Mouse (Mus musculus): ENCODE measurements around the gene Pmvk.

Gene Pmvk

DNA sequence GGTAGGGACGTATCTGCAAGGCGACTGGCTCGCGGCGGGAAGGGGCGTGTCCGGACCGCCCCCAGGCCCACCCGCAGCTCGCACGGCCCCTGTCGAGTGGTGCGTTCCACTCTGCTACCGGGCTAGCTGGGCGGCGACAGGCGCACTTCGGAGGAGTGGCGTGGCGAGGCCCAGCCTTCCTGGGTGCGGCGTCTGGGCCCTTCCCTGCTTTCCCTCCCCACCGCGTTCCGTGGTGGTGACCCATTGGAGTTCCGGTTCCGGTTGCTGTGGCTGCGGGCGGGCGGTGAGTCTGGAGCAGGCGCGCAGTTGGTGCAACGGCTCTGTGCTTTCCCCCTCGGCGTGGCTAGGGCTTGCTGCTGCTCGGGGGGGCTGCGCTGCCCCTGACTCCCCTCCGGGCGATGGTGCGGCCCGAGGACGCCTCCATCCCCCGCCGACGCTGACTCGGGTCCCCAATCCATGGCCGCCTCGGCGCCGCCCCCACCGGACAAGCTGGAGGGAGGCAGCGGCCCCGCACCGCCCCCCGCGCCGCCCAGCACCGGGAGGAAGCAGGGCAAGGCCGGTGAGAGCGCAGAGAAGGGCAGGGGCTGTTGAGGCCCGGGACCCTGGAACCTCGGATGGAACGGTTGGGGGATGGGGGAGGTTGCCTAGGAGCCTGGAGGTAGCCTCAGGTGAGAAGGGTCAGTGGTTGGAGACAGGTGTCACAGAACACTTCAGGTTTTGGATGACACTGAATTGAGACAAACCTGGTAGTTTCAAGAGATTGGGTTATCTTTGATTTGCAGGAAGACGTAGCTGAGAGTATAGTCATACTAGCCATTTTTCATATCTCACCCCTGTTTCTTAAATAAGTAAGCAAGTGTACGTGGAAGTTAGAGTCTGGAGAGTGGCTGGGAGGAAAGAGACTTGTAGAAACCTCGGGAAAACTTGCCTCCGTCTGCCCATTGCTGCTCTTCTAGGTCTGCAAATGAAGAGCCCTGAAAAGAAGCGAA lies 23.9 kb upstream of the Pmvk start, which contains the start of gene Pygo2:
Pygo2 (plus strand) TSS at position 44 of the 989 bp plus-strand sequence.
- peak; percentile 98 for DNase-seq

DNA sequence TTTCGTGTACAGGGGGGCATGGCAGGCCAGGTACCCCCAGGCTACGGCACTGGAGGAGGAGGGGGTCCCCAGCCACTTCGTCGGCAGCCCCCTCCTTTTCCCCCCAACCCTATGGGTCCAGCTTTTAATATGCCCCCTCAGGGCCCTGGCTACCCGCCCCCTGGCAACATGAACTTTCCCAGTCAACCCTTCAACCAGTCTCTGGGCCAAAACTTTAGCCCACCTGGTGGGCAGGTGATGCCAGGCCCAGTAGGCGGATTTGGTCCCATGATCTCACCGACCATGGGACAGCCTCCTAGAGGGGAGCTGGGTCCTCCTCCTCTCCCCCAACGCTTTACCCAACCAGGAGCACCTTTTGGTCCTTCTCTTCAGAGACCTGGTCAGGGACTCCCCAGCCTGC lies 21.7 kb upstream of the Pmvk start:
- no peak for DNase-seq

GRCm38 (mm10) chr3:89434532-89434931 lies 19.8 kb upstream of the Pmvk start:
- no peak for DNase-seq

DNA sequence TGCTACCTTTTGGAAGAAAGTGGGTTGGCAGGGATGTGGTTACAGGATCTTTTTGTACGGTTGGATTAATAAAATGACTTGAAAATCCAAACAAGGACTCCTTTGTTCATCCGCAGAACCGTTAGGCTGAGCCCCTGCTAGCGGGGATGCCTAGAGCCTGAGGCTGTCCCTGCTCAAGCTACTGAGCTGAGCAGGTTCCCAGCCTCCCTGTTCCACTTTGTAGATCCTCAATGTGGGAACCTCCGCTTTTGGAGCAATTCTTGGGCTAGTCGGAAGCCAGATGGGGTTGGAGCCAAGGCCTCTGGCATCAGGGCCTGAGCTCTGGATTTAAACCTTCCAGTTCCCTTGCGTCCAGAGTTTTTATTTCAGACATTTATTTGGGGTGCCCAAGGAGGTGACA lies 19.3 kb upstream of the Pmvk start:
- DNase-seq, result no peak

- peak; percentile 83 for DNase-seq
These were observed 17.9 kb upstream of the Pmvk start, which contains the start of gene Pbxip1 for GRCm38 (mm10) chr3:89436176-89437113. Pbxip1 (plus strand) TSS chr3:89436706.

DNA sequence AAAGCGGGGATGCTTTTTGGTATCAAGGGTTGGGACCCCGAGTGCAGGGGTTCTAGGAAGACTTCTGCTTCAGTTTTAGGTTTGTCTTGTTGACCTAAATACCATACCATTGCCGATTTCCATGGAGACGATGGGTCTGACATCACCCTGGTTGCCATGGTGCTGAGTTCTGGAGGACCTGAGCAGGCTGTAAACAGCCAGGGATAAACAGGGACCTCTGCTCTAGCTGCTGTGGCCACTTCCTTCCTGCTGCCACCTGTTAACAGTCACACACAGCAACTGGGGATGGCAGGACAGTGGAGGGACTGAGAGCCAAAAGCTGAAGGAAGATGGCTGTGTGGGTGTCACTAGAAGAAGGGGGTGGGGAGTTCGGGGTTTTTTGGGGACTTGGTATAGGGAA lies 17.1 kb upstream of the Pmvk start:
- peak; percentile 65 for DNase-seq

DNA sequence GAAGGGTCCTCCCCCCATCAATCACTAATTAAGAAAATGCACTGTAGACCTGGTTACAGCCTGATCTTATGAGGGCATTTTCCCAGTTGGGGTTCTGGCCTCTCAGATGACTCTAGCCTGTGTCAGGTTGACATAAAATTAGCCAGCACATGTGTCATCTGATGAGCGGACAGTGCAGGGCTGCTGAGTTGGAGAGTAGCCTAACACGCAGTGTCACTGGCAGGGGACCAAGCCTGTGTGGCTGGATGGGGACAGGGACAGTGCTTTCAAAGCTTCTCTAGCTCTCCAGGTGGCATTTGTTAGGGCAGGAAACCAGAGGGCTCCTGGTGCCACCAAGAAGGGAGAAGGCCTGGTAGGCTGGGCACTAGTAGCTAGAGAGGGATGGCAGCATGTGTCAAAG lies 13.7 kb upstream of the Pmvk start:
- no peak for DNase-seq

DNA sequence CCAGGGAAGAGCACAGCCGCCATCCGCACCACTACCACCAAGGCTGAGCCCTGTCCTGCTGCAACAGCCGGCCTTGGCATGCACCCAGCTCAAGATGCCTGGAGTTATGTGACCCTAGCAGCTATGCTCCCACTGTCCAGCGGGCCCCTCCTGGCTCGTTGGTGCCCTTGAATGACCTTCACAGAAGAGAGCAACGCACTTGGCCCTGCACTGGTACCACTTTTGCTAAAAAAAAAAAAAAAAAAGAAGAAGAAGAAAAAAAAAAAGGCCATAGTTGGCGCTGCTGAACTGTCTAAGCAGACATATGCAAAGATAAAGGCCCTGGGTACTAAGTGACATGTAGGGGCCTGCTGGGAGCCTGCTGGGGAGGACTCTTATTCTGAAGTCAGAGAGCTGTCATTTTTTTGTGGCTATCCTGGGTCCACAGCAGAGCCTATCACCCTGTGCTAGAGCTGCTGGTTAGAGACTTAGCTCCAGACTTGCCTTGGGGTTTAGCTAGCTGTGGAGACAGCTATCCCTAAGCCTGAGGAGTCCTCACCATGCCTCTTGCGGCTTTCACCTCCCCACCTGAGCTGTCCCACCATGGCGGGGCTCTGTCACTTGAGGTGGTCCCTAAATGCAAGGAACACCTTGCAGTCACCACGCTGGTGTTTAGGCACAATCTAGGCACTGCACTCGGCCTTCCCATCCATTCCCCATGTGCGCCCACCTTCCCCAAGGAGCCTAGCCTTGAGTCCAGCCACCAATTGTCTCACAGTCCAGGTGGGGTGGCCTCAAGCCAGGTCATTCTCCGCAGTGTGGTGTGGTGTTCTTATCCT lies 5.4 kb upstream of the Pmvk start:
- DNase-seq, result peak; percentile 74

DNA sequence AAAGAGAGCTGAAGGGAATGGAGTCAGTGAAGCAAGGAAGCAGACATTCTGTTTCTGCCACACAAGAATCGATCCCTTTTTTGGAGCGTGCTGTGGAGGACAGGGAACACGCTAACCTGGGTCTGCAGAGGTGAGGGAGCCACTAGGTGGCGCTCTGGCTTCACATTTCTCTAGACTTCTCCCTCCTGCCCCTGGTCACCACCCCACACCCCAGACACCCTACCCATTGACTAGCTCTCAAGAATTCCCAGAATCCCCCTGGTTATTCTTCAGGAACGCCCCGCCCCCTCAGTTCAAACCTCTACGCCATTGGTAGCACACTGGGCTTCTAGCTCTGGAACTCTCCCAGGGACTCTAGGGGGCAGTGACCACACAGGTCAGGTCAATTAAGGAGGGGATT lies 4.8 kb upstream of the Pmvk start:
- DNase-seq, result peak; percentile 87

GRCm38 (mm10) chr3:89451916-89452315 lies 2.4 kb upstream of the Pmvk start:
- peak; percentile 24 for DNase-seq

- no peak for DNase-seq
These were observed 1.5 kb downstream of the Pmvk start for GRCm38 (mm10) chr3:89455786-89456285.

GRCm38 (mm10) chr3:89456726-89457665 lies 2.7 kb downstream of the Pmvk start:
- DNase-seq, result peak; percentile 82

DNA sequence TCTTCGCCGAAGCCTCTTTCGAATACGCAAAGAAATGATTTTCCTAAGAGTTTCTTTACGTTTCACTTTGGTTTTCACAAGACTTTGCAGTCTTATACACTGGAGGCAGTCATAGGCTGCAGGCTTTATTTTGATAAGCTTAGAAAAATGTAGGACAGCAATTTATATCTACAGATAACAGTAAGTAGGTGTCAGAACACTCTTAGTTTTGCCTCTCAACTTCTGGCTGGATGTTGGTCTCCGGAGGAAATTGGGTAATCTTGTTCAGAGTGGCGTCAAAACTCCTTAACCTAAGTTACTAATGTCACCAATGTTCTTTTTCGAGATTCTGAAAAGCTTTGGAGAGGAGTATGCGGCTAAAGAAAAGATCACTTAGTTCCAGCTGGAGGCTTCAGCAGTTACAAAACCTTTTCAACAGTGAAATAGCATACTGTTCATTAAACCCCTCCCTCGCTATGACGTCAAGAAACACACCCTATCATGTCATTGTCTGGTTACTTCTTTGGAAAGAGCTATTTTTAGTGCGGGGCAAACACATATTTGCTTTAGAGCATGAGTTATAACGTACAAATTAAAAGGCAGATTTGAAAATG lies 4.1 kb downstream of the Pmvk start:
- no peak for DNase-seq

- peak; percentile 95 for DNase-seq
These were observed 4.8 kb downstream of the Pmvk start for GRCm38 (mm10) chr3:89458965-89459807.

DNA sequence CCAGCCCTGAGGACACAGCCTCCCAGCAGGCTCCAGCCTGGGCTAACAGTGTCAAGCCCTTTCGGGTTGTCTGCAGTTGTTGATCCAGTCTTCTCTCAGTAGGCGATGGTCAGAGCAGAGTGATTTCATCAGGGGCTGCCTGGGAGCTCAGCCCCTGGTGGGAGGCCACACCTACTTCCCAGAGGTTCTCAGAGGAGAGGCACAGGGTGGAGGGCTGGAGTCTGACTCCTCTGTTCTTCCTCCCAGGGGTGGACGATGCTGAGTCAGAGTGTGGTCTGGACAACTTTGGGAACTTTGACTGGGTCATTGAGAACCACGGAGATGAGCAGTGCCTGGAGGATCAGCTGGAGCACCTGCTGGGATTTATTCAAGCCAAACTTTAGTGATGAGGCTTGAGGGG lies 13.9 kb downstream of the Pmvk start:
- no peak for DNase-seq

DNA sequence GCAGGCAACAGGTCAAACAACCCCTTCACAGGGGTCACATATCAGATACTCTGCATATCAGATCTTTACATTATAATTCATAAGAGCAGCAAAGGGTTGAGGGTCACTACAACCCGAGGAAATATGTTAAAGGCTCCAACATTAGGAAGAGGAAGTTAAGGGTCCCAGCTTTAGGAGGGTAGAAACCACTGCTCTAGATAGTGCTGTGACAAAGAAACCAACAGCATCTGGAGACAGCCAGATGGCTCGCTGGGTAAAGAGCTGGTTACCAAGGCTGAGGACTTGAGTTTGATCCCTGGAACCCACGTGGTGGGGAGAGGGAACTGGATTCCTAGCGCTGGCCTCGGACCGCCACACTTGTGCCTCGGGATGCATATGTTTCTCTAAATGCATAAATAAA lies 17.9 kb downstream of the Pmvk start:
- DNase-seq, result no peak

DNA sequence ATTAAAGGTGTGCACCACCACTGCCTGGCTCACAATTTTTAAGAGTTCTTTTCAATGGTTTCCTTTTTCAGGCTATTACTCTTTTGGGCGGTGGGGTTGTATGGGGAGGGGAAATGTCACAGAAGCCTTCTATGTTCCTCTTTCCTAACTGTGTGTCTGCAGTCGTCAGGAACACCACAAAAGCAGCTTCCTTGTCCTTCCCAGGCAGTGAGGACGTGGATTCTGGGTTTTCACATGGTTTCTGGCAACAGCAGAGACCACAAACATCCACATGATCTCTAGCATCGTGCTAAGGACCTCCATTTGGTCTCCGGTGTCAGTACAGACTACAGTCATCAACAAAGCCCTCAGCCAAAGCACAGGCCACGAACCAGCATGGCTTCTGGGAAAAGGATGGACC lies 19.5 kb downstream of the Pmvk start:
- DNase-seq, result no peak

DNA sequence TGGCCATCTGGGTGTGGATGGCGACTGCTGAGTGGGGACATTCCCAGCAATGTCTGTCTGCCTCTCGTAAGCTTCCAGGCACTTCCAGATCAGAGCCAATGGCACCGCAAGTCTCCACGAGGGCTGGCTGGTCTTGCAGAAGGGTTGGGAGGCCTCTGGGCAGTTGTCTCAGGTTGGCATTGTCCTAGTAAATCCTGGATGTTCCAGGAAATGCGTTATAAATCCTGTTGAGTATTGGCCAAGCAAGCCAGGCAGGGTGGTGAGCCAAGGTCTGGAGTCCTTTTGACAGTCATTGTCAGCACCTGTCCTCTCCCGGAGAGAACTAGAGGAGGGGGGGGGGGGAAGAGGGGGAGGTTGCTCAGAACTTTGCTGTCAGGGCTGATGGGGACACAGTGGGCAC lies 24.7 kb downstream of the Pmvk start:
- no peak for DNase-seq

GRCm38 (mm10) chr3:89481488-89481887 lies 27.1 kb downstream of the Pmvk start:
- DNase-seq, result peak; percentile 45

DNA sequence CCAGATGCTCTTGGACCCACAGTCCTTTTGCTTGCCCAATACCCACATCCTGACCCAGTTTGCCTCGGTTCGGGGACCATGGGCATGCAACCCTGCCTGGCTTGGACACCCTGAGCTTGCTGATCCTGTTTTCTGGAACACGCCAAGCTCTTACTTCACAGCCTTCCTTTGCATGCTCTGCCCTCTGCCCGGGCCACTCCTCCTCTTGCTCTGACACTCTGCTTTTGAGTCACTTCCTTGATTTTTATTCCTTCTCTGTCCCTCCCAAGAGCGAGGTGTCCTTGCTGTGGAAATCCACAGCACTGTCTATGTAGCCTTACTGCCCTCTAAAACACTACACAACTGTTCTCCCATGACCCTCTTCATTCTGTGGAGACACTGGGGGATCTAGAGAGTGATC lies 27.9 kb downstream of the Pmvk start:
- no peak for DNase-seq

Data from lung, postnatal 10 days (tissue).